Comparison of ENCODE assay signal across 10 mouse cellular contexts in genomic region chr7:109559536-109559935, GRCm38 (mm10). TPM values are rescaled to one million over a fixed set of nuclear protein-coding genes. Genes with fewer than 3 reads are reported as not detected.
A peak's percentile ranks its signal among the peaks of the same experiment; 100 is the strongest.
DNase-seq lines count a peak whose midpoint lies in the region; TF ChIP-seq lines count a peak whose summit lies in the region.
"Had no signal": no experiment of that assay in that cellular context is flagged by ENCODE, and none has a peak within 500 bp of the region (broad histone marks: within the 10 kb centered on the region; RNA-seq: fewer than 3 reads in every experiment).

No protein-coding gene starts in this region.

- H3K79me2 ChIP-seq in liver, adult 2 months (ENCODE audit: control insufficient read depth, insufficient read depth, low read length), result peaks cover 9% of the 10 kb centered on the region; the same call in 1 of the 2 replicates

- WGBS in liver, adult 2 months, result 21% methylated on average over 6 of the region's 6 CpGs
- 29% methylated on average over 6 of the region's 6 CpGs for WGBS in heart, embryonic 10.5 days
- 70% methylated on average over 6 of the region's 6 CpGs for WGBS in forebrain, embryonic 10.5 days

- peak; percentile 99 for DNase-seq in liver, adult 2 months (ENCODE audit: extremely low read depth, low read depth, low spot score)
- no peak for DNase-seq in liver
- peak; percentile 79 for DNase-seq in heart, embryonic 10.5 days (ENCODE audit: low spot score)
- peak; percentile 55 to 78 for DNase-seq in lung, postnatal 4 days
- DNase-seq in forebrain, embryonic 10.5 days (ENCODE audit: extremely low spot score, low spot score), result no peak
- no peak for DNase-seq in kidney, adult 9 months
- DNase-seq in thymus, postnatal 36 days, result no peak

- H3K27ac ChIP-seq in liver, adult 2 months (replicated peaks; ENCODE audit: insufficient read depth, low read depth, low read length), result peak overlapping the region; percentile 82
- H3K27ac ChIP-seq in brown adipose tissue, adult 24 weeks (replicated peaks; ENCODE audit: low read depth, low read length), result peak overlapping the region; percentile 53
- peak overlapping the region; percentile 70 for H3K27ac ChIP-seq in heart, embryonic 10.5 days
- no peak overlapping the region for H3K27ac ChIP-seq in forebrain, embryonic 10.5 days
- H3K27ac ChIP-seq: limb, embryonic 12.5 days had no signal

- H3K9ac ChIP-seq in liver, adult 2 months (ENCODE audit: low read depth, low read length), result no peak overlapping the region; the same call in 1 of the 2 replicates
- H3K9ac ChIP-seq: limb, embryonic 12.5 days had no signal

- peaks cover 32% of the 10 kb centered on the region for H3K4me1 ChIP-seq in liver, adult 2 months (ENCODE audit: control insufficient read depth, insufficient read depth, low read length)
- peaks cover 33% of the 10 kb centered on the region for H3K4me1 ChIP-seq in brown adipose tissue, adult 24 weeks (ENCODE audit: control insufficient read depth, insufficient read depth, insufficient read length, low read length)
- peaks cover 48% of the 10 kb centered on the region for H3K4me1 ChIP-seq in heart, embryonic 10.5 days
- peaks cover 12% of the 10 kb centered on the region; the same call in 1 of the 2 replicates for H3K4me1 ChIP-seq in forebrain, embryonic 10.5 days

- peaks cover 9% of the 10 kb centered on the region; the same call in 1 of the 2 replicates for H3K36me3 ChIP-seq in liver, adult 2 months (ENCODE audit: control insufficient read depth, insufficient read depth, low read length)
- peaks cover 20% of the 10 kb centered on the region for H3K36me3 ChIP-seq in heart, embryonic 10.5 days
- peaks cover 15% of the 10 kb centered on the region for H3K36me3 ChIP-seq in forebrain, embryonic 10.5 days (replicated peaks)

- H3K9me3 ChIP-seq in heart, embryonic 10.5 days, result no peaks in the 10 kb centered on the region
- H3K9me3 ChIP-seq in forebrain, embryonic 10.5 days, result no peaks in the 10 kb centered on the region; the same call in 1 of the 2 replicates
- H3K9me3 ChIP-seq: limb, embryonic 12.5 days had no signal

- no peak for TF ChIP-seq CTCF in liver, adult 2 months (IDR thresholded peaks at IDR 0.05; ENCODE audit: low read depth, low read length)

- no peak overlapping the region for H3K4me3 ChIP-seq in liver, adult 2 months (ENCODE audit: insufficient read depth, low read depth, low read length)
- H3K4me3 ChIP-seq in brown adipose tissue, adult 24 weeks (ENCODE audit: insufficient read depth, low read depth, low read length), result no peak overlapping the region
- H3K4me3 ChIP-seq in heart, embryonic 10.5 days, result no peak overlapping the region
- no peak overlapping the region for H3K4me3 ChIP-seq in forebrain, embryonic 10.5 days
- H3K4me3 ChIP-seq: limb, embryonic 12.5 days had no signal

- no peaks in the 10 kb centered on the region for H3K27me3 ChIP-seq in liver, adult 2 months (ENCODE audit: control insufficient read depth, insufficient read depth, low read length)
- H3K27me3 ChIP-seq in heart, embryonic 10.5 days (ENCODE audit: insufficient read depth, poor library complexity, severe bottlenecking), result no peaks in the 10 kb centered on the region
- H3K27me3 ChIP-seq in forebrain, embryonic 10.5 days (ENCODE audit: poor library complexity, severe bottlenecking), result no peaks in the 10 kb centered on the region
- H3K27me3 ChIP-seq: limb, embryonic 12.5 days; Patski had no signal

- TF ChIP-seq POLR2A in liver, adult 2 months (IDR thresholded peaks at IDR 0.05; ENCODE audit: extremely low read depth, insufficient read depth, low read length), result no peak

RNA-seq across cellular contexts. Expression of gene Rpl27a, which starts 40.6 kb away (rescaled TPM):
- total RNA-seq in liver, adult 2 months (2014; rRNA removed), result 318 and 380 TPM in 2 replicates
- 251 and 255 TPM in 2 replicates for polyA plus RNA-seq in liver, adult 2 months (2012; rRNA removed)
- 113 and 190 TPM in 2 replicates for polyA plus RNA-seq in brown adipose tissue, adult 24 weeks (2012; ENCODE audit: insufficient read depth, insufficient read length, missing spikeins)
- polyA plus RNA-seq in heart, embryonic 10.5 days (2016; fragmentation: Nextera tagmentation; extraction: Ambion mirVana), result 91.3 and 105 TPM in 2 replicates
- polyA plus RNA-seq in forebrain, embryonic 10.5 days (2016; fragmentation: Nextera tagmentation; extraction: Ambion mirVana), result 133 and 134 TPM in 2 replicates

RNA-seq across cellular contexts. Expression of gene Trim66, which starts 51.6 kb away (rescaled TPM):
- total RNA-seq in liver, adult 2 months (2014; rRNA removed), result under 0.01 and 0.07 TPM in 2 replicates
- polyA plus RNA-seq in liver, adult 2 months (2012; rRNA removed), result 0.04 and 0.06 TPM in 2 replicates
- polyA plus RNA-seq in brown adipose tissue, adult 24 weeks (2012; ENCODE audit: insufficient read depth, insufficient read length, missing spikeins), result 0.38 TPM in 1 of 2 replicates, not detected in the other
- polyA plus RNA-seq in heart, embryonic 10.5 days (2016; fragmentation: Nextera tagmentation; extraction: Ambion mirVana), result 0.08 TPM in 1 of 2 replicates, not detected in the other
- polyA plus RNA-seq in forebrain, embryonic 10.5 days (2016; fragmentation: Nextera tagmentation; extraction: Ambion mirVana), result 0.06 and 0.09 TPM in 2 replicates

Comparison
In these comparisons a context has a peak if more than half of its experiments do, and no peak if none do; other contexts are left out.
1. DNase-seq: peak in liver, adult 2 months (single experiment), heart, embryonic 10.5 days (single experiment) and lung, postnatal 4 days (2 of 2); none in liver (single experiment), forebrain, embryonic 10.5 days (single experiment), kidney, adult 9 months (single experiment) and thymus, postnatal 36 days (0 of 2).